Mouse (Mus musculus) kidney, postnatal 0 days (tissue): ENCODE results near the gene Dytn. TPM values are rescaled to one million over a fixed set of nuclear protein-coding genes. Genes with fewer than 3 reads are reported as not detected.

Experiments used
- ATAC-seq: fragments of 200-750 bp; cut with Nextera tagmentation; replicated peaks from 2 replicates; pipeline ENCODE4 v1.8.0; 2017; ENCODE audit warnings: low read depth, moderate number of reproducible peaks, moderate TSS enrichment, moderate library complexity; ENCODE audit not compliant: low FRiP score
- DNase-seq: peaks from one replicate; pipeline ENCODE4 v3.0.0-alpha.2; 2016; ENCODE audit warnings: low spot score
- H3K27ac ChIP-seq: fragments of 300-500 bp; sonication (generic); 2 replicates; pipeline ENCODE4 v1.5.1; 2014; ENCODE audit warnings: mild to moderate bottlenecking
- H3K27me3 ChIP-seq: fragments of 300-500 bp; sonication (generic); 2 replicates; pipeline ENCODE4 v1.6.1; 2014; ENCODE audit warnings: low read length, mixed read lengths; ENCODE audit not compliant: insufficient read depth
- H3K36me3 ChIP-seq: fragments of 300-500 bp; sonication (generic); 2 replicates; pipeline ENCODE4 v1.6.1; 2014; ENCODE audit warnings: low read length, mixed read lengths; ENCODE audit not compliant: insufficient read depth
- H3K4me1 ChIP-seq: fragments of 300-500 bp; sonication (generic); replicated peaks from 2 replicates; pipeline ENCODE4 v1.6.1; 2014; ENCODE audit warnings: antibody characterized with exemption, low read length, mixed read lengths; ENCODE audit not compliant: insufficient read depth
- H3K4me2 ChIP-seq: fragments of 300-500 bp; sonication (generic); 2 replicates; pipeline ENCODE4 v1.6.1; 2014; ENCODE audit warnings: mild to moderate bottlenecking, low read length, moderate library complexity, mixed read lengths
- H3K4me3 ChIP-seq: fragments of 300-500 bp; sonication (generic); replicated peaks from 2 replicates; pipeline ENCODE4 v1.5.1; 2014; ENCODE audit warnings: low read depth, low read length
- H3K9ac ChIP-seq: fragments of 300-500 bp; sonication (generic); 2 replicates; pipeline ENCODE4 v1.6.1; 2014; ENCODE audit warnings: low read depth, low read length
- H3K9me3 ChIP-seq: fragments of 300-500 bp; sonication (generic); replicated peaks from 2 replicates; pipeline ENCODE4 v1.6.1; 2016; ENCODE audit warnings: low read length, inconsistent platforms, mixed read lengths
- CTCF ChIP-seq: IDR thresholded peaks from 2 replicates; pipeline ENCODE4 v1.5.1; 2016; ENCODE audit warnings: antibody characterized with exemption, low read depth, mild to moderate bottlenecking, moderate library complexity
- WGBS: fragments of 180-500 bp; shearing (Covaris S2); extraction: QIAGEN DNeasy Blood & Tissue Kit; methylation state at CpG from one replicate; pipeline ENCODE4 v1.1.7; 2014; 5-methylcytosine and 5-hydroxymethylcytosine counted together
- polyA plus RNA-seq: library from polyadenylated mRNA; unstranded; fragments of >200 nt; fragmentation: Nextera tagmentation; extraction: Ambion mirVana; gene quantifications from 2 replicates; pipeline ENCODE4 v1.2.1, GENCODE M21; 2015

Gene Dytn
- polyA plus RNA-seq, 1 experiment from 2014 or later: not detected

DNA sequence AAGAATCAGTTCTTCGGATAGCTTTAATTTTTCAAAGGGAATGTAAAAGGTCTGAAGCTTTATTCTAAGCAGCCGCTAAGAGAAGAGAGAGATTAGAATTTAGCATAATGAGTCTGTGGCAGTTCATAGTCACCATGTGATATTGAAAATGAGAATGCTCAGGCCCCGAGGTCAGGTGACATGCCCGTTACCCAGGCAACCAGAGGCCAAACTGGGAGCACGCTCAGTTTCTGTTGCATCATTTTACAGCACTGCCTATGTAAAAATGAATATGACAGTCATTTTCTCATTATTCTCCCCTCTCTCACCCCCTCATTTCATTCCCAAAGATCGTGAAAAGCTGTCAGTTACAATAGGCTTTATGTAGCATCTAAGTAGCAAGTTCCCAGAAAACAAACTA lies 113.3 kb downstream of the Dytn start:
- Histone ChIP-seq H3K4me1 (no peaks in the 10 kb centered on the region), H3K9me3 (no peaks in the 10 kb centered on the region), H3K36me3 (no peaks in the 10 kb centered on the region), H3K4me3 (no peak overlapping the region), H3K27me3 (no peaks in the 10 kb centered on the region), H3K9ac (no peak overlapping the region), H3K27ac (no peak overlapping the region), H3K4me2 (no peak overlapping the region)
- no peak for DNase-seq
- TF ChIP-seq CTCF: no peak
- ATAC-seq: no peak
- WGBS: 59% methylated on average over 6 of the region's 6 CpGs

Other genes with a start within 250 kb of the Dytn start
- gene Adam23, start 241.0 kb downstream of the Dytn start, polyA plus RNA-seq: 1.2 and 3.0 TPM in 2 replicates
- gene Gm39653, start 71.0 kb downstream of the Dytn start, polyA plus RNA-seq: not detected in 2 replicates
- 0.10 and 0.11 TPM in 2 replicates for gene Mdh1b, start 43.4 kb upstream of the Dytn start, polyA plus RNA-seq
- gene Fastkd2, start 43.7 kb upstream of the Dytn start, polyA plus RNA-seq: 52.2 and 54.5 TPM in 2 replicates
- gene 4933402D24Rik, start 82.3 kb upstream of the Dytn start, polyA plus RNA-seq: not detected in 2 replicates